Mouse (Mus musculus): ENCODE data around the gene Cib2. TPM values are rescaled to one million over a fixed set of nuclear protein-coding genes. Genes with fewer than 3 reads are reported as not detected.

The Cib2 gene
- polyA plus RNA-seq, 1 experiment, result 86.0 TPM

Other genes with a start within 250 kb of the Cib2 start
- 8.5 and 9.3 TPM in 2 replicates for gene Dmxl2, start 58.6 kb downstream of the Cib2 start, polyA plus RNA-seq (2012; rRNA removed)
- gene Sh2d7, start 21.2 kb downstream of the Cib2 start, polyA plus RNA-seq (2012; rRNA removed), result 0.04 TPM in 1 of 2 replicates, not detected in the other
- 64.5 and 104 TPM in 2 replicates for gene Idh3a, start 26.1 kb upstream of the Cib2 start, polyA plus RNA-seq (2012; rRNA removed)
- gene Acsbg1, start 101.7 kb upstream of the Cib2 start, polyA plus RNA-seq (2012; rRNA removed), result 33.1 and 47.9 TPM in 2 replicates
- 24.6 and 34.2 TPM in 2 replicates for gene Dnaja4, start 138.7 kb upstream of the Cib2 start, polyA plus RNA-seq (2012; rRNA removed)
- gene Wdr61, start 174.3 kb upstream of the Cib2 start, polyA plus RNA-seq (2012; rRNA removed), result 34.1 and 46.5 TPM in 2 replicates
- gene Crabp1, start 204.5 kb upstream of the Cib2 start, polyA plus RNA-seq (2012; rRNA removed), result 3.5 and 6.7 TPM in 2 replicates

Data from gonadal fat pad, adult 2 months (tissue).